Mouse (Mus musculus) cerebellum, adult 2 months (tissue): ENCODE data around the gene Prim2.

Experiments
- CTCF ChIP-seq: fragments of 200-500 bp; IDR thresholded peaks from 2 replicates; pipeline ENCODE4 v1.5.1; 2011; ENCODE audit warnings: low read depth, mild to moderate bottlenecking, control low read depth, low read length, moderate library complexity, borderline replicate concordance; ENCODE audit not compliant: insufficient read depth
- POLR2A ChIP-seq: fragments of 200-500 bp; IDR thresholded peaks from 2 replicates; pipeline ENCODE4 v1.6.1; 2011; ENCODE audit warnings: low read length, control low read depth, borderline replicate concordance; ENCODE audit not compliant: insufficient read depth

DNA sequence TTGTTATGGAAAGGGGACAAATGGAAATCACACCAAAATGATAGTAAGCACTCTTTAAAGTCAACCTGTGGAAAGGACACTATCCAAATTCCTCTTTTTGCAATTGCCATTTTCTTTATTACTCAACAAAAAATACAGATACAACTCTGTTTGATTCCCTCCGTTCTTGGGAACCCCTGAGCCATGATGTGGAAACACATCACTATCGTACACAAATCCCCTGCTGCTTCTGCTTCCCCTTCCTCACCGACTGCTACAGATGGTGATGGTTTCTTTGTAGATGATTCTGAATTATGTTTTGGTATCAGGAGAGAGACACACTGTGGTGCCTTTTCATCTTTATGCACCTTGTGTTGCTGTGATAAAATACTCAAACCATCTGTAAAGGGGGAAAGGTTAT is 210.6 kb downstream of the Prim2 start:
- TF ChIP-seq CTCF (no peak), POLR2A (no peak)
